Mouse (Mus musculus): ENCODE data around the gene Ift46. TPM values are rescaled to one million over a fixed set of nuclear protein-coding genes. Genes with fewer than 3 reads are reported as not detected.

The Ift46 gene
- polyA plus RNA-seq, 1 experiment from 2014 or later = 101 TPM

- Histone ChIP-seq H3K27me3 (replicated peaks; ENCODE audit: control insufficient read depth, insufficient read depth, low read length) (no peaks in the 10 kb centered on the region), H3K4me2 (ENCODE audit: low read depth, low read length) (no peak overlapping the region), H3K27ac (replicated peaks; ENCODE audit: low read depth, low read length) (no peak overlapping the region), H3K9ac (ENCODE audit: low read depth, low read length) (no peak overlapping the region), H3K4me1 (ENCODE audit: control insufficient read depth, insufficient read depth, low read length) (no peaks in the 10 kb centered on the region), H3K36me3 (ENCODE audit: control insufficient read depth, insufficient read depth, low read length) (peaks cover 96% of the 10 kb centered on the region), H3K4me3 (ENCODE audit: low read depth, low read length) (no peak overlapping the region), H3K9me3 (ENCODE audit: control insufficient read depth, low read length) (no peaks in the 10 kb centered on the region)
- ATAC-seq (ENCODE audit: low read depth) = no peak
- DNase-seq (ENCODE audit: low spot score) = peak; percentile 30
- 79% methylated on average over 4 of the region's 4 CpGs for WGBS
These were observed 64.6 kb downstream of the Ift46 start for GRCm38 (mm10) chr9:44832356-44832755.

GRCm38 (mm10) chr9:44836439-44836838 is 68.7 kb downstream of the Ift46 start:
- Histone ChIP-seq H3K4me3 (ENCODE audit: low read depth, low read length) (no peak overlapping the region), H3K9ac (ENCODE audit: low read depth, low read length) (no peak overlapping the region), H3K27me3 (replicated peaks; ENCODE audit: control insufficient read depth, insufficient read depth, low read length) (no peaks in the 10 kb centered on the region), H3K27ac (replicated peaks; ENCODE audit: low read depth, low read length) (no peak overlapping the region), H3K4me2 (ENCODE audit: low read depth, low read length) (no peak overlapping the region), H3K9me3 (ENCODE audit: control insufficient read depth, low read length) (no peaks in the 10 kb centered on the region), H3K36me3 (ENCODE audit: control insufficient read depth, insufficient read depth, low read length) (peaks cover 97% of the 10 kb centered on the region), H3K4me1 (ENCODE audit: control insufficient read depth, insufficient read depth, low read length) (no peaks in the 10 kb centered on the region)
- 49% methylated on average over 7 of the region's 7 CpGs for WGBS
- no peak for ATAC-seq (ENCODE audit: low read depth)
- DNase-seq (ENCODE audit: low spot score) = peak; percentile 82

GRCm38 (mm10) chr9:44841241-44841640 is 73.5 kb downstream of the Ift46 start:
- Histone ChIP-seq H3K4me2 (ENCODE audit: low read depth, low read length) (no peak overlapping the region), H3K9ac (ENCODE audit: low read depth, low read length) (no peak overlapping the region), H3K4me1 (ENCODE audit: control insufficient read depth, insufficient read depth, low read length) (no peaks in the 10 kb centered on the region), H3K9me3 (ENCODE audit: control insufficient read depth, low read length) (no peaks in the 10 kb centered on the region), H3K27me3 (replicated peaks; ENCODE audit: control insufficient read depth, insufficient read depth, low read length) (no peaks in the 10 kb centered on the region), H3K4me3 (ENCODE audit: low read depth, low read length) (no peak overlapping the region), H3K27ac (replicated peaks; ENCODE audit: low read depth, low read length) (no peak overlapping the region), H3K36me3 (ENCODE audit: control insufficient read depth, insufficient read depth, low read length) (peaks cover 97% of the 10 kb centered on the region)
- 88% methylated on average over 10 of the region's 10 CpGs for WGBS
- ATAC-seq (ENCODE audit: low read depth) (no peak), DNase-seq (ENCODE audit: low spot score) (no peak)

Other genes starting within 250 kb of the Ift46 start
- 0.13 and 0.35 TPM in 2 replicates for gene Cxcr5, start 206.0 kb upstream of the Ift46 start, polyA plus RNA-seq (2014; fragmentation: Nextera tagmentation; extraction: Ambion mirVana)
- gene Ddx6, start 163.0 kb upstream of the Ift46 start, polyA plus RNA-seq (2014; fragmentation: Nextera tagmentation; extraction: Ambion mirVana) = 16.1 and 18.2 TPM in 2 replicates
- not detected in 2 replicates for gene Treh, start 94.7 kb upstream of the Ift46 start, polyA plus RNA-seq (2014; fragmentation: Nextera tagmentation; extraction: Ambion mirVana)
- 40.3 and 40.9 TPM in 2 replicates for gene Phldb1, start 32.7 kb upstream of the Ift46 start, polyA plus RNA-seq (2014; fragmentation: Nextera tagmentation; extraction: Ambion mirVana)
- gene Arcn1, start 63 bp upstream of the Ift46 start, polyA plus RNA-seq (2014; fragmentation: Nextera tagmentation; extraction: Ambion mirVana) = 220 and 226 TPM in 2 replicates
- gene Tmem25, start 31.4 kb downstream of the Ift46 start, polyA plus RNA-seq (2014; fragmentation: Nextera tagmentation; extraction: Ambion mirVana) = 2.0 and 2.3 TPM in 2 replicates
- not detected in 2 replicates for gene Ttc36, start 35.2 kb downstream of the Ift46 start, polyA plus RNA-seq (2014; fragmentation: Nextera tagmentation; extraction: Ambion mirVana)
- 12.0 and 12.3 TPM in 2 replicates for gene Kmt2a, start 113.4 kb downstream of the Ift46 start, polyA plus RNA-seq (2014; fragmentation: Nextera tagmentation; extraction: Ambion mirVana)
- gene Atp5l, start 152.8 kb downstream of the Ift46 start, polyA plus RNA-seq (2014; fragmentation: Nextera tagmentation; extraction: Ambion mirVana) = 681 and 870 TPM in 2 replicates
- 25.5 and 30.3 TPM in 2 replicates for gene Ube4a, start 197.7 kb downstream of the Ift46 start, polyA plus RNA-seq (2014; fragmentation: Nextera tagmentation; extraction: Ambion mirVana)
- gene Cd3g, start 212.5 kb downstream of the Ift46 start, polyA plus RNA-seq (2014; fragmentation: Nextera tagmentation; extraction: Ambion mirVana) = 0.47 and 0.67 TPM in 2 replicates
- not detected in 2 replicates for gene Cd3d, start 213.9 kb downstream of the Ift46 start, polyA plus RNA-seq (2014; fragmentation: Nextera tagmentation; extraction: Ambion mirVana)
- 0.10 and 0.25 TPM in 2 replicates for gene Cd3e, start 241.7 kb downstream of the Ift46 start, polyA plus RNA-seq (2014; fragmentation: Nextera tagmentation; extraction: Ambion mirVana)

Measured in embryonic facial prominence, embryonic 14.5 days (tissue).